In genomic region chr17:44134545-44134944, GRCm38 (mm10) we compare ENCODE assay signal across 20 mouse cellular contexts. TPM values are rescaled to one million over a fixed set of nuclear protein-coding genes. Genes with fewer than 3 reads are reported as not detected.
DNase-seq lines count a peak whose midpoint lies in the region; ATAC-seq and TF ChIP-seq lines count a peak whose summit lies in the region.
"Had no signal": no experiment of that assay in that cellular context is flagged by ENCODE, and none has a peak within 500 bp of the region (broad histone marks: within the 10 kb centered on the region; RNA-seq: fewer than 3 reads in every experiment).

No protein-coding gene starts in this region.

- peak overlapping the region; percentile 45 for H3K9ac ChIP-seq in intestine, embryonic 15.5 days
- no peak overlapping the region for H3K9ac ChIP-seq in kidney, postnatal 0 days (ENCODE audit: low read depth, low read length)
- no peak overlapping the region for H3K9ac ChIP-seq in liver, embryonic 15.5 days
- H3K9ac ChIP-seq: forebrain, embryonic 15.5 days; heart, embryonic 13.5 days; neural tube, embryonic 15.5 days had no signal

- no peak for DNase-seq in kidney, postnatal 0 days (ENCODE audit: low spot score)
- no peak for DNase-seq in adrenal gland, adult 2 months
- DNase-seq in urinary bladder, adult 18-20 months (ENCODE audit: low spot score in 2 of 2): no peak
- no peak for DNase-seq in adrenal gland, adult 8-10 months
- DNase-seq: cerebellum, adult 11 months; cerebellum, postnatal 14 days; heart, postnatal 36 days; layer of hippocampus, postnatal 36 days; lung, adult 18-20 months; lung, postnatal 36 days; retina, postnatal 1 day had no signal

- no peak for TF ChIP-seq CTCF in C2C12 (IDR thresholded peaks at IDR 0.05; ENCODE audit: control insufficient read depth, insufficient read depth, insufficient read length)
- TF ChIP-seq CTCF in kidney, postnatal 0 days (IDR thresholded peaks at IDR 0.05; ENCODE audit: low read depth): no peak

- no peaks in the 10 kb centered on the region for H3K9me3 ChIP-seq in intestine, embryonic 15.5 days
- H3K9me3 ChIP-seq in kidney, postnatal 0 days (replicated peaks; ENCODE audit: low read length): no peaks in the 10 kb centered on the region
- no peaks in the 10 kb centered on the region for H3K9me3 ChIP-seq in liver, embryonic 15.5 days (replicated peaks)
- H3K9me3 ChIP-seq: forebrain, embryonic 15.5 days; heart, embryonic 13.5 days; neural tube, embryonic 15.5 days had no signal

- peak; percentile 71 for ATAC-seq in intestine, embryonic 15.5 days
- peak; percentile 48; the same call in 1 of the 2 replicates for ATAC-seq in kidney, postnatal 0 days (replicated peaks; ENCODE audit: low FRiP score, low read depth)
- ATAC-seq in liver, embryonic 15.5 days (ENCODE audit: insufficient read depth): 0 out of 2 replicates have a peak, but pooled peaks have one; percentile 45
- ATAC-seq: forebrain, embryonic 15.5 days; hindbrain, embryonic 16.5 days had no signal

- H3K79me2 ChIP-seq in C2C12 (ENCODE audit: control insufficient read depth, insufficient read depth): no peaks in the 10 kb centered on the region

- no peaks in the 10 kb centered on the region for H3K4me1 ChIP-seq in intestine, embryonic 15.5 days (replicated peaks)
- H3K4me1 ChIP-seq in kidney, postnatal 0 days (replicated peaks; ENCODE audit: insufficient read depth, low read length): no peaks in the 10 kb centered on the region
- H3K4me1 ChIP-seq in liver, embryonic 15.5 days (replicated peaks): no peaks in the 10 kb centered on the region
- H3K4me1 ChIP-seq: forebrain, embryonic 15.5 days; neural tube, embryonic 15.5 days had no signal

- H3K27me3 ChIP-seq in C2C12 (ENCODE audit: control insufficient read depth, insufficient read depth, insufficient read length): peaks cover 3% of the 10 kb centered on the region
- no peaks in the 10 kb centered on the region for H3K27me3 ChIP-seq in intestine, embryonic 15.5 days (replicated peaks)
- no peaks in the 10 kb centered on the region for H3K27me3 ChIP-seq in kidney, postnatal 0 days (ENCODE audit: insufficient read depth, low read length)
- H3K27me3 ChIP-seq in liver, embryonic 15.5 days: peaks cover 6% of the 10 kb centered on the region
- H3K27me3 ChIP-seq: forebrain, embryonic 15.5 days; neural tube, embryonic 15.5 days had no signal

- H3ac ChIP-seq in C2C12 (ENCODE audit: control insufficient read depth, insufficient read length, low read depth): no peak overlapping the region

- 54% methylated on average over 9 of the region's 9 CpGs for WGBS in intestine, embryonic 15.5 days
- 68% methylated on average over 9 of the region's 9 CpGs for WGBS in kidney, postnatal 0 days
- 52% methylated on average over 9 of the region's 9 CpGs for WGBS in liver, embryonic 15.5 days (ENCODE audit: insufficient replicate concordance)

- H3K36me3 ChIP-seq in C2C12 (ENCODE audit: control insufficient read depth, insufficient read depth): no peaks in the 10 kb centered on the region
- H3K36me3 ChIP-seq in intestine, embryonic 15.5 days: no peaks in the 10 kb centered on the region
- H3K36me3 ChIP-seq in kidney, postnatal 0 days (ENCODE audit: insufficient read depth, low read length): no peaks in the 10 kb centered on the region
- no peaks in the 10 kb centered on the region for H3K36me3 ChIP-seq in liver, embryonic 15.5 days (replicated peaks)
- H3K36me3 ChIP-seq: forebrain, embryonic 15.5 days; heart, embryonic 13.5 days; neural tube, embryonic 15.5 days had no signal

- peak overlapping the region; percentile 73 for H3K27ac ChIP-seq in intestine, embryonic 15.5 days
- no peak overlapping the region for H3K27ac ChIP-seq in kidney, postnatal 0 days
- H3K27ac ChIP-seq in liver, embryonic 15.5 days (replicated peaks): no peak overlapping the region
- H3K27ac ChIP-seq: forebrain, embryonic 15.5 days; heart, embryonic 13.5 days; neural tube, embryonic 15.5 days had no signal

- H3K4me2 ChIP-seq in intestine, embryonic 15.5 days (replicated peaks): peak overlapping the region; percentile 37
- H3K4me2 ChIP-seq in kidney, postnatal 0 days (ENCODE audit: low read length): peak overlapping the region; percentile 27; the same call in 1 of the 2 replicates
- H3K4me2 ChIP-seq in liver, embryonic 15.5 days: peak overlapping the region; percentile 45
- H3K4me2 ChIP-seq: forebrain, embryonic 15.5 days; heart, embryonic 13.5 days; midbrain, embryonic 11.5 days; neural tube, embryonic 15.5 days had no signal

- H3K4me3 ChIP-seq in C2C12 (ENCODE audit: insufficient read depth, poor library complexity, severe bottlenecking): peak overlapping the region; percentile 2
- H3K4me3 ChIP-seq in intestine, embryonic 15.5 days (replicated peaks): peak overlapping the region; percentile 42
- H3K4me3 ChIP-seq in kidney, postnatal 0 days (replicated peaks; ENCODE audit: low read depth, low read length): no peak overlapping the region
- peak overlapping the region; percentile 40 for H3K4me3 ChIP-seq in liver, embryonic 15.5 days (replicated peaks)
- H3K4me3 ChIP-seq: forebrain, embryonic 15.5 days; heart, embryonic 13.5 days; myocyte; neural tube, embryonic 15.5 days had no signal

- no peaks in the 10 kb centered on the region for H3K79me3 ChIP-seq in C2C12 (ENCODE audit: low read depth)

TF ChIP-seq in C2C12, 6 proteins besides CTCF, POLR2A, EP300 and RAD21:
- no peak for TF ChIP-seq FOSL1 (IDR thresholded peaks at IDR 0.05; ENCODE audit: insufficient read depth, low read length, poor library complexity, severe bottlenecking)
- no peak for TF ChIP-seq MAX (IDR thresholded peaks at IDR 0.05)
- no peak for TF ChIP-seq MYOD1 (IDR thresholded peaks at IDR 0.05; ENCODE audit: control insufficient read depth, insufficient read length, low read depth)
- TF ChIP-seq MYOG (IDR thresholded peaks at IDR 0.05; ENCODE audit: control insufficient read depth, extremely low read depth, insufficient read length): no peak
- no peak for TF ChIP-seq CEBPB (IDR thresholded peaks at IDR 0.05; ENCODE audit: low read depth)
- TF ChIP-seq USF1 (IDR thresholded peaks at IDR 0.05; ENCODE audit: low read depth): no peak

RNA-seq across cellular contexts. Expression of gene Enpp4, which starts 28.9 kb away (rescaled TPM):
- polyA plus RNA-seq in C2C12 (2012; fragmentation: generic; extraction: Trizol): 2.5 TPM
- 5.4 and 5.6 TPM in 2 replicates for polyA plus RNA-seq in intestine, embryonic 15.5 days (2015; fragmentation: Nextera tagmentation; extraction: Ambion mirVana)
- 6.4 and 7.0 TPM in 2 replicates for polyA plus RNA-seq in kidney, postnatal 0 days (2015; fragmentation: Nextera tagmentation; extraction: Ambion mirVana)
- 4.4 TPM in 2 replicates for polyA plus RNA-seq in liver, embryonic 15.5 days (2015; fragmentation: Nextera tagmentation; extraction: Ambion mirVana)
- 10 to 100 TPM; 10.2 to 12.9 TPM for total RNA-seq in adrenal gland, adult 2 months (2021)
- 1.5 and 1.8 TPM in 2 replicates for polyA plus RNA-seq in adrenal gland, adult 2 months (2012; rRNA removed)
- total RNA-seq in adrenal gland, adult 8-10 months (2022): 10 to 100 TPM; 13.4 to 19.0 (median 16.0) TPM

RNA-seq across cellular contexts. Expression of gene Clic5, which starts 53.8 kb away (rescaled TPM):
- polyA plus RNA-seq in C2C12 (2012; fragmentation: generic; extraction: Trizol): 0.01 TPM
- 20.0 and 20.6 TPM in 2 replicates for polyA plus RNA-seq in intestine, embryonic 15.5 days (2015; fragmentation: Nextera tagmentation; extraction: Ambion mirVana)
- polyA plus RNA-seq in kidney, postnatal 0 days (2015; fragmentation: Nextera tagmentation; extraction: Ambion mirVana): 9.8 and 10.4 TPM in 2 replicates
- 0.33 and 0.39 TPM in 2 replicates for polyA plus RNA-seq in liver, embryonic 15.5 days (2015; fragmentation: Nextera tagmentation; extraction: Ambion mirVana)
- 10 to 100 TPM; 18.6 to 25.3 TPM for total RNA-seq in adrenal gland, adult 2 months (2021)
- polyA plus RNA-seq in adrenal gland, adult 2 months (2012; rRNA removed): 1.3 and 1.5 TPM in 2 replicates
- total RNA-seq in adrenal gland, adult 8-10 months (2022): 10 to 100 TPM in 3 of 4 experiments, 1 to 10 TPM in 1; 9.6 to 20.2 (median 13.6) TPM

RNA-seq across cellular contexts. Expression of gene Enpp5, which starts 55.9 kb away (rescaled TPM):
- polyA plus RNA-seq in C2C12 (2012; fragmentation: generic; extraction: Trizol): 0.34 TPM
- 31.0 and 37.6 TPM in 2 replicates for polyA plus RNA-seq in intestine, embryonic 15.5 days (2015; fragmentation: Nextera tagmentation; extraction: Ambion mirVana)
- polyA plus RNA-seq in kidney, postnatal 0 days (2015; fragmentation: Nextera tagmentation; extraction: Ambion mirVana): 22.0 and 29.1 TPM in 2 replicates
- polyA plus RNA-seq in liver, embryonic 15.5 days (2015; fragmentation: Nextera tagmentation; extraction: Ambion mirVana): 7.0 and 8.0 TPM in 2 replicates
- total RNA-seq in adrenal gland, adult 2 months (2021): 10 to 100 TPM; 59.2 to 63.9 TPM
- 8.6 and 9.2 TPM in 2 replicates for polyA plus RNA-seq in adrenal gland, adult 2 months (2012; rRNA removed)
- 100 to 1,000 TPM in 1 of 4 experiments, 10 to 100 TPM in 3; 57.2 to 102 (median 78.0) TPM for total RNA-seq in adrenal gland, adult 8-10 months (2022)
